Mouse (Mus musculus): ENCODE data around the gene Padi4.

DNA sequence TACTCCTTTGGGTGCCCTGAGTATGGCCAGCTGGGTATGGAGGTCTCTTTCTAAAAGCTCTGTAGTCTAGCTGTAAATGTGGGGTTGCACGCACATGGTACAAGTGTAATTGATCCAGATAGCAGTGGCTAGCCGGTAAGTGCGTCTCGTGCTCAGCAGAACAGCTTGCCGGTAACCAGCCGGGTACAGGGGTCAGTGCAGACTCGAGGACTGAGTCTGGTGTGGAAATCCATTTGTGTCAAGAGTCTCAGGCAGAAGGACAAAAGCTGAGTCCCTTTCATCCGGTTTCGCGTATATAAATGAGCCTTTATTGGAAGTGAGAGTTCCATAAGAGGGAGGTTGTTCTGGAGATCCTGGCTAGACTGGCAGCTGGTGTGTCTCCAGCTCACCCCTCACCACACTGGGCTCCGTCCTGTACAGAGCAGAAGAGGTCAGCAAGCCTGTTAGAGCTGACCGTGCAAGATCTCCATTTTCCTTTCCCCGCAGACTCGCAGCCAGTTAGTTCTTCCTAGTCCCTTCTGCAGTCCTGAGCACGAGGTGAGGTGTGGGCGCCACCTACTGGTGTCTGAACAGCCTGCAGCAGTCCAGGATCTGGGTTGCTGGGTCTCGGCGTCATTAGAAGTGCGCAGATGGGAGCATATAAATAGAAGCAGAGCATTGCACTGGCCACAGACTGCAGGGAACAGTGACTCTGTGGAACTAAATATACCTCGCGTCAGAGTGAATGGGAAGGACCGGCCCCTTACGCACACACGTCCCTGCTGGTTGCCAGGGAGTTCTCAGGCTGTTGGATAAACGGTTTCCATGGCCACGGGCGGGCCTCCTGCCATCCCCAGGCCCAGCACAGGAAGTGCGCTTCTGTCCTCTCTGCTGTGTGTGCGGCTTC lies 60.3 kb downstream of the Padi4 start:
- peak; percentile 99 for TF ChIP-seq CTCF (IDR thresholded peaks at IDR 0.05; ENCODE audit: low read depth, low read length)
- TF ChIP-seq POLR2A (IDR thresholded peaks at IDR 0.05; ENCODE audit: extremely low read depth, insufficient read depth, low read length) = no peak
